8 mouse cellular contexts compared by ENCODE assay signal in the genomic region with DNA sequence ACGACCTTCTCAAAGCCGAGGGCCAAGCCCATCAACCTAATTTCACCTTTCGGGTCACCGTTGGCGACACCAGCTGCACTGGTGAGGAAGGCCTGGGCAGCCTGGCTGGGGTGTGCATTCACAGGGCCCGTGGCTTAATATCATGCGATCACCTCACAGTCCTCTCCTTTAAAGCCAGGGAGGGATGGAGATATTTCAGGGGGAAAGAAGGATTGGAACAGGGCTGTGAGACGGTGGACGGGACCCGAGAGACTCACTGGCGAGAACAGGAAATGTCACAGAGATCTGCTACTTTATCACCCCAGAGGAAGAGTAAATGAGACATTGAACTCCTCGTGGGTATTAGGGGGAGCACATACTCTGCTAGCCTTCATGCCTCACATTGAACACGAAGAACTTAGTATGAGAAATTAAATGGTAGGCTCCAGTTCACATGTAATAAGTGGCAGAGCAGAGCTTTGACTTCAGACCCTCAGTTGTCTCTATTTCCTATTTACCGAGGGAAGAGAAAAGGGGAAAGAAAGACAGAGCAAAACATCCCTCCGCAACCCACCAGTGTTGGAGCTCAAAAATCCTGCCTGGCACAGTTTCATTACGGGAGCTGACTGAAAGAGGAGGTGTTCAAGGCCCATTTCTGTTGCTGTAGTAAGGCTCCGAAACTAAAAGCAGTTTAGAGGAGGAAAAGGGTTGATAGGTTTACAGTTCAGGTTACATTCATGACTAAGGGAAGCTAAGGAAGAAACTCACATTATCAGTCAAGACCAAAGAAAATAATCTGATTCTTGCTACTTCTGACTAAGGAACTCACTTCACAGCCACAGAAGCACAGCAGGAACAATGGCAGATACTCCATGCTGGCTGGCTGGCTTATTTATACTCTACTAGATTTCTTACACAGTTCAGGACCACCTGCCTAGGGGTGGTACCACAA. TPM values are rescaled to one million over a fixed set of nuclear protein-coding genes. Genes with fewer than 3 reads are reported as not detected.
DNase-seq lines count a peak whose midpoint lies in the region; ATAC-seq and TF ChIP-seq lines count a peak whose summit lies in the region.

No protein-coding gene starts in this region.

- H3K4me3 ChIP-seq in heart, embryonic 10.5 days = peak overlapping the region; percentile 81
- H3K4me3 ChIP-seq in E14TG2a.4 (replicated peaks; ENCODE audit: low read length) = peak overlapping the region; percentile 86
- peak overlapping the region; percentile 76 for H3K4me3 ChIP-seq in forebrain, embryonic 15.5 days
- peak overlapping the region; percentile 87 for H3K4me3 ChIP-seq in liver, embryonic 15.5 days (replicated peaks)

- no peak for ATAC-seq in forebrain, embryonic 15.5 days (replicated peaks)
- no peak for ATAC-seq in liver, embryonic 15.5 days (ENCODE audit: insufficient read depth)

- peaks cover 40% of the 10 kb centered on the region for H3K4me1 ChIP-seq in heart, embryonic 10.5 days
- H3K4me1 ChIP-seq in E14TG2a.4 (replicated peaks; ENCODE audit: low read depth, low read length) = peaks cover 65% of the 10 kb centered on the region
- H3K4me1 ChIP-seq in forebrain, embryonic 15.5 days = peaks cover 30% of the 10 kb centered on the region
- peaks cover 49% of the 10 kb centered on the region for H3K4me1 ChIP-seq in liver, embryonic 15.5 days (replicated peaks)

- H3K27me3 ChIP-seq in heart, embryonic 10.5 days (ENCODE audit: insufficient read depth, poor library complexity, severe bottlenecking) = no peaks in the 10 kb centered on the region
- H3K27me3 ChIP-seq in E14TG2a.4 (ENCODE audit: insufficient read depth, low read length) = no peaks in the 10 kb centered on the region
- no peaks in the 10 kb centered on the region for H3K27me3 ChIP-seq in forebrain, embryonic 15.5 days
- peaks cover 16% of the 10 kb centered on the region for H3K27me3 ChIP-seq in liver, embryonic 15.5 days

- DNase-seq in heart, embryonic 10.5 days (ENCODE audit: low spot score) = no peak
- no peak for DNase-seq in heart, postnatal 10 days
- DNase-seq in spleen, postnatal 36 days (ENCODE audit: low spot score in 2 of 2) = no peak
- no peak for DNase-seq in adrenal gland, postnatal 25 days
- no peak for DNase-seq in gastrocnemius, postnatal 25 days

- no peaks in the 10 kb centered on the region for H3K9me3 ChIP-seq in heart, embryonic 10.5 days
- no peaks in the 10 kb centered on the region for H3K9me3 ChIP-seq in E14TG2a.4 (ENCODE audit: low read length)
- no peaks in the 10 kb centered on the region for H3K9me3 ChIP-seq in forebrain, embryonic 15.5 days
- no peaks in the 10 kb centered on the region for H3K9me3 ChIP-seq in liver, embryonic 15.5 days (replicated peaks)

- no peak for TF ChIP-seq CTCF in E14TG2a.4 (conservative IDR thresholded peaks at IDR 0.05; ENCODE audit: low read length)

- WGBS in heart, embryonic 10.5 days = 60% methylated on average over 17 of the region's 17 CpGs
- WGBS in forebrain, embryonic 15.5 days = 69% methylated on average over 17 of the region's 17 CpGs
- WGBS in liver, embryonic 15.5 days (ENCODE audit: insufficient replicate concordance) = 26% methylated on average over 17 of the region's 17 CpGs

- peak overlapping the region; percentile 85 for H3K4me2 ChIP-seq in forebrain, embryonic 15.5 days (replicated peaks)
- H3K4me2 ChIP-seq in liver, embryonic 15.5 days = peak overlapping the region; percentile 100

- H3K9ac ChIP-seq in forebrain, embryonic 15.5 days (replicated peaks) = peak overlapping the region; percentile 88
- peak overlapping the region; percentile 94 for H3K9ac ChIP-seq in liver, embryonic 15.5 days

- intact Hi-C loops in heart, postnatal 10 days (cut with DNase I) = loop anchor here (2.0 kb wide), 1 partner anchor 51 kb away; no protein-coding TSS in a partner anchor

- peaks cover 39% of the 10 kb centered on the region for H3K36me3 ChIP-seq in heart, embryonic 10.5 days
- peaks cover 49% of the 10 kb centered on the region for H3K36me3 ChIP-seq in E14TG2a.4 (ENCODE audit: insufficient read depth, low read length)
- H3K36me3 ChIP-seq in forebrain, embryonic 15.5 days = peaks cover 30% of the 10 kb centered on the region
- H3K36me3 ChIP-seq in liver, embryonic 15.5 days (replicated peaks) = peaks cover 33% of the 10 kb centered on the region

- peak overlapping the region; percentile 98; the same call in 1 of the 2 replicates for H3K27ac ChIP-seq in heart, embryonic 10.5 days
- H3K27ac ChIP-seq in forebrain, embryonic 15.5 days (replicated peaks) = peak overlapping the region; percentile 100
- H3K27ac ChIP-seq in liver, embryonic 15.5 days (replicated peaks) = peak overlapping the region; percentile 97

RNA-seq across cellular contexts. Expression of gene Tarbp2, which starts 1.5 kb away (rescaled TPM):
- 127 and 140 TPM in 2 replicates for polyA plus RNA-seq in heart, embryonic 10.5 days (2016; fragmentation: Nextera tagmentation; extraction: Ambion mirVana)
- total RNA-seq in heart, postnatal 10 days (2021) = 10 to 100 TPM; 45.9 to 53.1 TPM
- polyA plus RNA-seq in forebrain, embryonic 15.5 days (2015; fragmentation: Nextera tagmentation; extraction: Ambion mirVana) = 102 and 103 TPM in 2 replicates
- 42.0 and 46.8 TPM in 2 replicates for polyA plus RNA-seq in liver, embryonic 15.5 days (2015; fragmentation: Nextera tagmentation; extraction: Ambion mirVana)
- total RNA-seq in adrenal gland, postnatal 25 days (2021) = 42.4 and 48.9 TPM in 2 replicates
- 10 to 100 TPM; 31.9 to 34.6 TPM for total RNA-seq in gastrocnemius, postnatal 25 days (2021)

RNA-seq across cellular contexts. Expression of gene Map3k12, which starts 2.6 kb away (rescaled TPM):
- 17.9 and 19.7 TPM in 2 replicates for polyA plus RNA-seq in heart, embryonic 10.5 days (2016; fragmentation: Nextera tagmentation; extraction: Ambion mirVana)
- total RNA-seq in heart, postnatal 10 days (2021) = 1 to 10 TPM; 5.1 to 5.2 TPM
- polyA plus RNA-seq in forebrain, embryonic 15.5 days (2015; fragmentation: Nextera tagmentation; extraction: Ambion mirVana) = 55.3 and 55.9 TPM in 2 replicates
- 1.5 TPM in 2 replicates for polyA plus RNA-seq in liver, embryonic 15.5 days (2015; fragmentation: Nextera tagmentation; extraction: Ambion mirVana)
- 8.1 and 12.0 TPM in 2 replicates for total RNA-seq in adrenal gland, postnatal 25 days (2021)
- total RNA-seq in gastrocnemius, postnatal 25 days (2021) = 1 to 10 TPM; 1.7 to 1.8 TPM

RNA-seq across cellular contexts. Expression of gene Npff, which starts 5.3 kb away (rescaled TPM):
- polyA plus RNA-seq in heart, embryonic 10.5 days (2016; fragmentation: Nextera tagmentation; extraction: Ambion mirVana) = 0.88 and 0.99 TPM in 2 replicates
- total RNA-seq in heart, postnatal 10 days (2021) = 1 to 10 TPM; 1.4 to 3.8 TPM
- 2.4 and 2.5 TPM in 2 replicates for polyA plus RNA-seq in forebrain, embryonic 15.5 days (2015; fragmentation: Nextera tagmentation; extraction: Ambion mirVana)
- polyA plus RNA-seq in liver, embryonic 15.5 days (2015; fragmentation: Nextera tagmentation; extraction: Ambion mirVana) = 0.63 and 1.1 TPM in 2 replicates
- 3.4 and 6.6 TPM in 2 replicates for total RNA-seq in adrenal gland, postnatal 25 days (2021)
- total RNA-seq in gastrocnemius, postnatal 25 days (2021) = 1 to 10 TPM; 1.3 to 1.8 TPM

RNA-seq across cellular contexts. Expression of gene Gm10337, which starts 16.0 kb away (rescaled TPM):
- not detected in 2 replicates for polyA plus RNA-seq in heart, embryonic 10.5 days (2016; fragmentation: Nextera tagmentation; extraction: Ambion mirVana)
- total RNA-seq in heart, postnatal 10 days (2021) = 1 to 10 TPM in 1 of 2 experiments, not detected in 1; 3.6 TPM
- 6.0 and 6.1 TPM in 2 replicates for polyA plus RNA-seq in forebrain, embryonic 15.5 days (2015; fragmentation: Nextera tagmentation; extraction: Ambion mirVana)
- polyA plus RNA-seq in liver, embryonic 15.5 days (2015; fragmentation: Nextera tagmentation; extraction: Ambion mirVana) = not detected in 2 replicates
- total RNA-seq in adrenal gland, postnatal 25 days (2021) = not detected in 2 replicates
- total RNA-seq in gastrocnemius, postnatal 25 days (2021) = 1 to 10 TPM in 1 of 2 experiments, not detected in 1; 3.8 TPM

RNA-seq across cellular contexts. Expression of gene Pcbp2, which starts 49.1 kb away (rescaled TPM):
- 143 and 183 TPM in 2 replicates for polyA plus RNA-seq in heart, embryonic 10.5 days (2016; fragmentation: Nextera tagmentation; extraction: Ambion mirVana)
- total RNA-seq in heart, postnatal 10 days (2021) = 100 to 1,000 TPM; 547 to 592 TPM
- polyA plus RNA-seq in forebrain, embryonic 15.5 days (2015; fragmentation: Nextera tagmentation; extraction: Ambion mirVana) = 155 and 161 TPM in 2 replicates
- polyA plus RNA-seq in liver, embryonic 15.5 days (2015; fragmentation: Nextera tagmentation; extraction: Ambion mirVana) = 64.1 and 73.9 TPM in 2 replicates
- 747 and 809 TPM in 2 replicates for total RNA-seq in adrenal gland, postnatal 25 days (2021)
- total RNA-seq in gastrocnemius, postnatal 25 days (2021) = 100 to 1,000 TPM; 409 to 410 TPM
